Mouse (Mus musculus) intestine, embryonic 14.5 days (tissue): ENCODE results near the gene Tmem200c. TPM values are rescaled to one million over a fixed set of nuclear protein-coding genes. Genes with fewer than 3 reads are reported as not detected.

ENCODE experiments used
- ATAC-seq: fragments of 200-750 bp; cut with Nextera tagmentation; replicated peaks from 2 replicates; pipeline ENCODE4 v1.8.0; 2017; ENCODE audit warnings: low read depth, moderate number of reproducible peaks, moderate TSS enrichment, moderate library complexity; ENCODE audit not compliant: low FRiP score, low TSS enrichment
- DNase-seq: peaks from one replicate; pipeline ENCODE4 v3.0.0-alpha.2; 2018; ENCODE audit warnings: low spot score
- H3K27ac ChIP-seq: fragments of 300-500 bp; sonication (generic); 2 replicates; pipeline ENCODE4 v1.5.1; 2014; ENCODE audit warnings: low read depth, mild to moderate bottlenecking, control low read depth
- H3K27me3 ChIP-seq: fragments of 300-500 bp; sonication (generic); replicated peaks from 2 replicates; pipeline ENCODE4 v1.6.1; 2014; ENCODE audit warnings: low read length, control low read depth; ENCODE audit not compliant: control insufficient read depth, insufficient read depth
- H3K36me3 ChIP-seq: fragments of 300-500 bp; sonication (generic); 2 replicates; pipeline ENCODE4 v1.6.1; 2014; ENCODE audit warnings: low read length, control low read depth; ENCODE audit not compliant: control insufficient read depth, insufficient read depth
- H3K4me1 ChIP-seq: fragments of 300-500 bp; sonication (generic); replicated peaks from 2 replicates; pipeline ENCODE4 v1.6.1; 2014; ENCODE audit warnings: low read length, control low read depth, mixed read lengths; ENCODE audit not compliant: control insufficient read depth, insufficient read depth
- H3K4me2 ChIP-seq: fragments of 300-500 bp; sonication (generic); 2 replicates; pipeline ENCODE4 v1.6.1; 2014; ENCODE audit warnings: low read length
- H3K4me3 ChIP-seq: fragments of 300-500 bp; sonication (generic); 2 replicates; pipeline ENCODE4 v1.5.1; 2014; ENCODE audit warnings: low read depth, low read length, control low read depth, mixed read lengths
- H3K9ac ChIP-seq: fragments of 300-500 bp; sonication (generic); 2 replicates; pipeline ENCODE4 v1.6.1; 2014; ENCODE audit warnings: mild to moderate bottlenecking, low read length
- H3K9me3 ChIP-seq: fragments of 300-500 bp; sonication (generic); 2 replicates; pipeline ENCODE4 v1.6.1; 2016; ENCODE audit warnings: low read length, control low read depth; ENCODE audit not compliant: control insufficient read depth
- WGBS: fragments of 180-500 bp; shearing (Covaris S2); extraction: QIAGEN DNeasy Blood & Tissue Kit; methylation state at CpG from one replicate; pipeline ENCODE4 v1.1.7; 2014; 5-methylcytosine and 5-hydroxymethylcytosine counted together
- polyA plus RNA-seq: library from polyadenylated mRNA; unstranded; fragments of >200 nt; fragmentation: Nextera tagmentation; extraction: Ambion mirVana; gene quantifications from 2 replicates; pipeline ENCODE4 v1.2.1, GENCODE M21; 2014

The Tmem200c gene
- polyA plus RNA-seq, 1 experiment from 2014 or later = 0.53 TPM

DNA sequence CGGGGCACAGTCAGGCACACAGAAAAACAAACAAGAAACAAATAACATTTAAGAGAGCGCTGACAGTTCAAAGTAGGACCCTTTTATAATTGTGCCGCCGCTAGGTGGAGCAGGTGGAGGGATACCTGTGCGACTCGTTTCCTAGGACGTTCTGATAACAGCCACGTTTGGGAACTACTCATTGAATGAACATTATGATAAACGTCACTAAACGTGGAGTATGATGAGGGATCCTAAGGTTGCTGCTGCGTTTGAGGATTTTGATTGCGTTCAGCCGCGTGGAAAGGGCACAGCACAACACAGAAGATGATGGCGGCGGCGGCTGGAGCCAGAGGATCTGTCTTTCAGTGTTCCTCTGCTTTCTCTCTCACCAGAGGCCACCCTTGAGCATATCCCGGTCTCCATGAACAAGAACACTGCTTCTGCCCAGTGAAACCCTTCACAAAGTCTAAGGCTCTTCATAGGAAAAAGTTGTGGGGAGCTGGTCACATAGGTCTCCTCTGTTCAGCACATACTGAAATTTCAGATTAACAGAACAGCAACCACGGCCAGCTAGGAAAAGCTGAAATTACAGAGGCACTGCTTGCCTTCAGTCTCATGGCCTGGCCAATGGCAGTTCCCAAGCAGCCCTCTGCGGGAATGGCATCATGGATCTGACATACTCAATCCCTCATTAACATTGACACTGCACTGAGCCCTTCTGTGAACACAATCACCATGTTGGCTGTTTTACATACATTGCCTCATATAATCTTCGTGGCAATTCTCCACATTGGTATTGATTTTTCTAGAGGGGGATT lies 55.5 kb downstream of the Tmem200c start:
- no peaks in the 10 kb centered on the region for H3K9me3 ChIP-seq
- ATAC-seq (peak; percentile 60), DNase-seq (peak; percentile 81)
- H3K9ac ChIP-seq = no peak overlapping the region
- H3K27me3 ChIP-seq = no peaks in the 10 kb centered on the region
- no peak overlapping the region for H3K27ac ChIP-seq
- 14% methylated on average over 21 of the region's 21 CpGs for WGBS
- peak overlapping the region; percentile 47 for H3K4me2 ChIP-seq
- H3K4me3 ChIP-seq = peak overlapping the region; percentile 25
- no peaks in the 10 kb centered on the region for H3K36me3 ChIP-seq
- H3K4me1 ChIP-seq = no peaks in the 10 kb centered on the region

DNA sequence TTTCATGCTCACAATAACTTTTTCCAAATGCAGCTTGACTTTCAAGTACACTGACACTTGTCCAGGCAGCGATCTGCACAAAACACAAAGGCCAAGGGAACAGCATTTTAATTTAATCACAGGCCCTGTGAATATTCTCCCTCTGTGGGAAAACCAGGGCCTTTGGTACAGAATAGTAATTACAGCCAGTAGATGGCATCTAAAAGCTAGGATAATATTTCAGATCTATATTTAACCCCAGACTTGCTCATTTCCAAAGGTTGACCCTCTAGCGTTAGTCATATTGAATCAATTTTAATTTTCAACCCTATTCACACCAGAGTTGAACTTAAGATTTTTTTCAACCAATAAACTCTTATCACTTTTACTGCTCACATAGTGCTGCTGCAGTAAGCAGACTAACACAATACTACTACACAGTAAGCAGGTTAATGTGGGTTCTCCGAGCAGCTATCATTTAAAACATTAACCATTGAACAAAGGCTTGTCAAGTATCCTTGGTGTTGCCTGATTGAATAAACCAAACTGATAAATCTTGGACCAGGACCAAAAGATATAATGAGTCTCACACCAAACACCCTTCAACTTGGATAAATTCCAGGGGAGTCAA lies 57.2 kb downstream of the Tmem200c start:
- WGBS = 65% methylated on average over 3 of the region's 3 CpGs

DNA sequence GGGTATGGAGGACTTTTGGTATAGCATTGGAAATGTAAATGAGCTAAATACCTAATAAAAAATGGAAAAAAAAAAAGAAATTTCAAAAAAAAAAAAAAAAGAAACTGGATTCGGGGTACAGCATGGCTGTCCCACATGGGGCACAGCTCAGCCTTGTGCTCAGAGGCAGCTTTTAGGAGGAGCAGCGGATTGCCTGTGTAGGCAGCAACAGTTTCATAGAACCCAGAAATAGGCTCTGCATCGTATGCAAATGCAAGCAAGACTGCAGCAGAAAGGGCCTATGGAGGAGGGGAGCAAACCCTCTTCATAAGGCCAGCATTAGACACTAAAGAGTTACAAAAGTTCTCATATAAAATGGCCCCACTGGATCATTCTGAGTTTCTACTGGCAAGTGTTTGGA lies 64.2 kb downstream of the Tmem200c start:
- Histone ChIP-seq H3K9ac (no peak overlapping the region), H3K27me3 (no peaks in the 10 kb centered on the region), H3K27ac (no peak overlapping the region), H3K36me3 (no peaks in the 10 kb centered on the region), H3K9me3 (no peaks in the 10 kb centered on the region), H3K4me3 (no peak overlapping the region), H3K4me1 (no peaks in the 10 kb centered on the region), H3K4me2 (no peak overlapping the region)
- DNase-seq (no peak), ATAC-seq (no peak)
- 92% methylated on average over 3 of the region's 3 CpGs for WGBS

More for the DNA sequence above, 57.2 kb downstream of the Tmem200c start:
- Histone ChIP-seq H3K4me2 (no peak overlapping the region), H3K27ac (no peak overlapping the region), H3K4me3 (no peak overlapping the region), H3K36me3 (no peaks in the 10 kb centered on the region), H3K27me3 (no peaks in the 10 kb centered on the region), H3K9ac (no peak overlapping the region), H3K9me3 (no peaks in the 10 kb centered on the region), H3K4me1 (no peaks in the 10 kb centered on the region)
- no peak for DNase-seq
- 0 out of 2 replicates have a peak, but pooled peaks have one; percentile 22 for ATAC-seq

Other genes starting within 250 kb of the Tmem200c start
- 103 and 110 TPM in 2 replicates for gene Epb41l3, start 249.1 kb downstream of the Tmem200c start, polyA plus RNA-seq